Mouse (Mus musculus) spleen, postnatal 36 days (tissue): Measurements from ENCODE around the gene F12.

ENCODE experiments used
- DNase-seq, 2 experiments: peaks; one replicate each; pipeline ENCODE4 v3.0.0; 2022; ENCODE audit warnings: low spot score in 2 of 2, mixed read lengths in 1 of 2

F12 gene

GRCm38 (mm10) chr13:55426613-55427012 is at the start of gene F12:
TSS of gene F12 (minus strand) at chr13:55426793.
- DNase-seq = no peak

- no peak for DNase-seq
These were observed 49.7 kb upstream of the F12 start for GRCm38 (mm10) chr13:55476256-55476655.

GRCm38 (mm10) chr13:55475750-55476149 is 49.2 kb upstream of the F12 start:
- no peak for DNase-seq

- no peak for DNase-seq
These were observed 48.1 kb upstream of the F12 start for GRCm38 (mm10) chr13:55474621-55475069.

- DNase-seq = no peak
These were observed 47.4 kb upstream of the F12 start for GRCm38 (mm10) chr13:55473961-55474360.

GRCm38 (mm10) chr13:55473076-55473831 is 46.7 kb upstream of the F12 start:
- no peak for DNase-seq

- DNase-seq = peak; percentile 58
These were observed 45.8 kb upstream of the F12 start for GRCm38 (mm10) chr13:55472132-55473022.

GRCm38 (mm10) chr13:55471819-55472131 is 45.2 kb upstream of the F12 start:
- DNase-seq = no peak

- DNase-seq = peak; percentile 79 to 86
These were observed 44.7 kb upstream of the F12 start for GRCm38 (mm10) chr13:55471156-55471818.

GRCm38 (mm10) chr13:55470372-55470771 is 43.8 kb upstream of the F12 start:
- DNase-seq = no peak

GRCm38 (mm10) chr13:55468851-55469560 is 42.4 kb upstream of the F12 start:
- peak; percentile 48 to 59 for DNase-seq

- no peak for DNase-seq
These were observed 39.3 kb upstream of the F12 start for GRCm38 (mm10) chr13:55465830-55466440.

- DNase-seq = no peak
These were observed 38.6 kb upstream of the F12 start for GRCm38 (mm10) chr13:55465184-55465583.

- peak; percentile 50 to 58 for DNase-seq
These were observed 37.7 kb upstream of the F12 start, which contains the start of gene Prr7 for GRCm38 (mm10) chr13:55464027-55464884. TSS of gene Prr7 (plus strand) at chr13:55464267.

GRCm38 (mm10) chr13:55463399-55464026 is 36.9 kb upstream of the F12 start:
- DNase-seq = peak; percentile 55

- no peak for DNase-seq
These were observed 36.4 kb upstream of the F12 start for GRCm38 (mm10) chr13:55462965-55463364.

- DNase-seq = no peak
These were observed 25.4 kb upstream of the F12 start for GRCm38 (mm10) chr13:55451785-55452549.

- no peak for DNase-seq
These were observed 24.7 kb upstream of the F12 start for GRCm38 (mm10) chr13:55451296-55451695.

- no peak for DNase-seq
These were observed 24.0 kb upstream of the F12 start for GRCm38 (mm10) chr13:55450511-55450980.
